Mouse (Mus musculus): ENCODE results near the gene Muc20. TPM values are rescaled to one million over a fixed set of nuclear protein-coding genes. Genes with fewer than 3 reads are reported as not detected.

Muc20 gene
- polyA plus RNA-seq, 1 experiment, result not detected

GRCm38 (mm10) chr16:32784840-32785239 lies 12.4 kb downstream of the Muc20 start:
- TF ChIP-seq CTCF (IDR thresholded peaks at IDR 0.05; ENCODE audit: control insufficient read depth, insufficient read depth, low read length), result no peak
- TF ChIP-seq POLR2A (IDR thresholded peaks at IDR 0.05; ENCODE audit: borderline replicate concordance, control insufficient read depth, low read depth, low read length), result no peak
- no peak overlapping the region for H3K27ac ChIP-seq (ENCODE audit: control insufficient read depth, insufficient read depth, low read depth, low read length, poor library complexity)
- H3K4me1 ChIP-seq (ENCODE audit: control insufficient read depth, insufficient read depth, low read length), result no peaks in the 10 kb centered on the region
- 84% methylated on average over 13 of the region's 13 CpGs for WGBS
- H3K4me3 ChIP-seq (replicated peaks; ENCODE audit: control insufficient read depth, low read depth, low read length), result no peak overlapping the region

GRCm38 (mm10) chr16:32783324-32784062 lies 13.7 kb downstream of the Muc20 start:
- WGBS, result 72% methylated on average over 5 of the region's 5 CpGs

DNA sequence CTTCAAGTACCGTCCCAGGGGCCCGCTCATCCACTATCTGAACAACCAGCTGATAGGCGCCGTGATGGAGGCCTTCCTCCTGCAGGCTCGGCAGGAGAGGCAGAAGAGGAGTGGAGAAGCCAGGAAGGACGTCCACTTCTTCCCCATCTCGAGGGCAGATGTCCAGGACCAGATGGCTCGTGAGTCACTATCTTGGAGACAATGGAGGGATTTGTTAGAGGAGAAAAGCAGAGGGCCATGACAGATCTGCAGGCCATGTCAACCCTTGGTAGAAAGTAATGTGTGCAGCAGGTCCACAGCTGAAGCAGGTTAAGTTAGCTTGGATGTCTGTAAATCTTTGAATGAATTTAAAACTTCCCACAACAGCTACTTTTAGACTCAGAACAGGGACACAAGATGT lies 18.3 kb downstream of the Muc20 start:
- 68% methylated on average over 8 of the region's 8 CpGs for WGBS
- no peak overlapping the region for H3K4me3 ChIP-seq (replicated peaks; ENCODE audit: control insufficient read depth, low read depth, low read length)
- no peak for TF ChIP-seq CTCF (IDR thresholded peaks at IDR 0.05; ENCODE audit: control insufficient read depth, insufficient read depth, low read length)
- no peak for TF ChIP-seq POLR2A (IDR thresholded peaks at IDR 0.05; ENCODE audit: borderline replicate concordance, control insufficient read depth, low read depth, low read length)
- H3K27ac ChIP-seq (ENCODE audit: control insufficient read depth, insufficient read depth, low read depth, low read length, poor library complexity), result no peak overlapping the region
- H3K4me1 ChIP-seq (ENCODE audit: control insufficient read depth, insufficient read depth, low read length), result no peaks in the 10 kb centered on the region

More at GRCm38 (mm10) chr16:32783324-32784062, 13.7 kb downstream of the Muc20 start:
- Histone ChIP-seq H3K4me1 (ENCODE audit: control insufficient read depth, insufficient read depth, low read length) (no peaks in the 10 kb centered on the region), H3K4me3 (replicated peaks; ENCODE audit: control insufficient read depth, low read depth, low read length) (no peak overlapping the region), H3K27ac (ENCODE audit: control insufficient read depth, insufficient read depth, low read depth, low read length, poor library complexity) (no peak overlapping the region)
- no peak for TF ChIP-seq CTCF (IDR thresholded peaks at IDR 0.05; ENCODE audit: control insufficient read depth, insufficient read depth, low read length)

DNA sequence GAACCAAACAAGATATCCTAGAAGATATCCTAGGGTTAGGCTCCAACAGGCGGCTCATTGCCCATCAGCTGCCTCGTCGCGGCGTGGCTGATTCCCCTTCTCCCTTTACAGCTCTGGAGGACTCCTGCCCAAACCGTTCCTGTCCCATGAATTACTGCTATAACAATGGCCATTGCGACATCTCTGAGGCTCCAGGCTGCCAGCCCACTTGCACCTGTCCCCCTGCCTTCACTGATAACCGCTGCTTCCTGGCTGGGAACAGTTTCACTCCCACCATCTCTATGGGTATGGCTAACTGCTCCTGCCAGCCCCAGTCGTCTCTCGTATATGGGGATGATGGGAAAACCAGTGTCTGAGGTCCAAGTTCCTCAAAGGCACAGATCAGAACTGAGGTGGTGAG lies 20.6 kb downstream of the Muc20 start:
- Histone ChIP-seq H3K4me3 (replicated peaks; ENCODE audit: control insufficient read depth, low read depth, low read length) (no peak overlapping the region), H3K27ac (ENCODE audit: control insufficient read depth, insufficient read depth, low read depth, low read length, poor library complexity) (no peak overlapping the region), H3K4me1 (ENCODE audit: control insufficient read depth, insufficient read depth, low read length) (no peaks in the 10 kb centered on the region)
- no peak for TF ChIP-seq CTCF (IDR thresholded peaks at IDR 0.05; ENCODE audit: control insufficient read depth, insufficient read depth, low read length)
- TF ChIP-seq POLR2A (IDR thresholded peaks at IDR 0.05; ENCODE audit: borderline replicate concordance, control insufficient read depth, low read depth, low read length), result no peak
- WGBS, result 36% methylated on average over 10 of the region's 10 CpGs

DNA sequence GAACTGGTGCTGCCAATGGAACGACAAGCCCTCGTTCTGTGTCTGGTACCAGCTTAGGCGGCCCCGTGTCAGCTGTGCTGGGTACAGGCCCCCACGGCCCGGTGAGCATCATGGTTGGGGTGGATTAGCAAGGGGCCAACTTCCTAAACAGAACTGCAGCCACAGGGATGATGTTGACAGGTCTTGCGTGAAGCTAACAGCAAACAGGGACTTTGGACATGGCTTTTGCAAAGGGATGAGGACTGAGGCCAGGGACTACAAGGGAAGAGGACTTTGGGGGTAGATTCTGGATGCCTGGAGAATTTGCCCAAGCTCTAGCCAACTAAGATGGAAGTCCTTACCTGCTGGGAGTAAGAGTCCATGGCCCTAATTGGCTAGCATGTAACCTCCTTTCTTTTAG lies 30.3 kb downstream of the Muc20 start:
- Histone ChIP-seq H3K4me3 (replicated peaks; ENCODE audit: control insufficient read depth, low read depth, low read length) (no peak overlapping the region), H3K27ac (ENCODE audit: control insufficient read depth, insufficient read depth, low read depth, low read length, poor library complexity) (no peak overlapping the region), H3K4me1 (ENCODE audit: control insufficient read depth, insufficient read depth, low read length) (no peaks in the 10 kb centered on the region)
- TF ChIP-seq CTCF (IDR thresholded peaks at IDR 0.05; ENCODE audit: control insufficient read depth, insufficient read depth, low read length) (no peak), POLR2A (IDR thresholded peaks at IDR 0.05; ENCODE audit: borderline replicate concordance, control insufficient read depth, low read depth, low read length) (no peak)
- 91% methylated on average over 7 of the region's 7 CpGs for WGBS

GRCm38 (mm10) chr16:32764961-32765360 lies 32.3 kb downstream of the Muc20 start:
- no peak overlapping the region for H3K27ac ChIP-seq (ENCODE audit: control insufficient read depth, insufficient read depth, low read depth, low read length, poor library complexity)
- TF ChIP-seq CTCF (IDR thresholded peaks at IDR 0.05; ENCODE audit: control insufficient read depth, insufficient read depth, low read length), result no peak
- TF ChIP-seq POLR2A (IDR thresholded peaks at IDR 0.05; ENCODE audit: borderline replicate concordance, control insufficient read depth, low read depth, low read length), result no peak
- no peaks in the 10 kb centered on the region for H3K4me1 ChIP-seq (ENCODE audit: control insufficient read depth, insufficient read depth, low read length)
- H3K4me3 ChIP-seq (replicated peaks; ENCODE audit: control insufficient read depth, low read depth, low read length), result no peak overlapping the region
- WGBS, result 50% methylated on average over 6 of the region's 6 CpGs

DNA sequence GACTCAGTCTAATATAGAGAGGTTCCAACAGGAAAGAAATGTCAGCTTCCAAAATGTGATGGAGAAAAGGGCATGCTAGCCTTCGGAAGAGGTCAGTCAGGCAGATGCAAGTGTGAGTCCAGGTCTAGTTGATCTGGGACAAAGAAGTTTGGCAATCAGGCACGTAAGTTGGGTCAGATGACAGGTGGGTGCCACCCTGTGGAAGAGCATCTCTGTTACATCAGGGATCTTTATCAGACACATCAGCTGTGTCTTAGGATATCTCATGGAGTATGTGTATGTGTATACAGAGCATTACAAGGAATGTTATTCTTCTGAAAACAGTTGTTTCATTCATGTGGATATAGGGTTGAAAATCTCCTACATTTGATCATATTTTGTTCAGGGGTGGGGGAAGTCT lies 32.7 kb downstream of the Muc20 start:
- TF ChIP-seq CTCF (IDR thresholded peaks at IDR 0.05; ENCODE audit: control insufficient read depth, insufficient read depth, low read length) (no peak), POLR2A (IDR thresholded peaks at IDR 0.05; ENCODE audit: borderline replicate concordance, control insufficient read depth, low read depth, low read length) (no peak)
- Histone ChIP-seq H3K27ac (ENCODE audit: control insufficient read depth, insufficient read depth, low read depth, low read length, poor library complexity) (no peak overlapping the region), H3K4me1 (ENCODE audit: control insufficient read depth, insufficient read depth, low read length) (no peaks in the 10 kb centered on the region), H3K4me3 (replicated peaks; ENCODE audit: control insufficient read depth, low read depth, low read length) (no peak overlapping the region)
- 89% methylated on average over 2 of the region's 2 CpGs for WGBS

- Histone ChIP-seq H3K27ac (ENCODE audit: control insufficient read depth, insufficient read depth, low read depth, low read length, poor library complexity) (no peak overlapping the region), H3K4me3 (replicated peaks; ENCODE audit: control insufficient read depth, low read depth, low read length) (no peak overlapping the region), H3K4me1 (ENCODE audit: control insufficient read depth, insufficient read depth, low read length) (no peaks in the 10 kb centered on the region)
- TF ChIP-seq CTCF (IDR thresholded peaks at IDR 0.05; ENCODE audit: control insufficient read depth, insufficient read depth, low read length) (no peak), POLR2A (IDR thresholded peaks at IDR 0.05; ENCODE audit: borderline replicate concordance, control insufficient read depth, low read depth, low read length) (no peak)
- WGBS, result 46% methylated on average over 5 of the region's 5 CpGs
Observed at GRCm38 (mm10) chr16:32750242-32751127, 46.8 kb downstream of the Muc20 start.

Data from bone marrow, adult 2 months (tissue).